Mouse (Mus musculus): ENCODE data around the gene Dek. TPM values are rescaled to one million over a fixed set of nuclear protein-coding genes. Genes with fewer than 3 reads are reported as not detected.
A peak's percentile ranks its signal among the peaks of the same experiment; 100 is the strongest.

Gene Dek
- polyA plus RNA-seq (2015; fragmentation: Nextera tagmentation; extraction: Ambion mirVana), result 365 and 390 TPM in 2 replicates

DNA sequence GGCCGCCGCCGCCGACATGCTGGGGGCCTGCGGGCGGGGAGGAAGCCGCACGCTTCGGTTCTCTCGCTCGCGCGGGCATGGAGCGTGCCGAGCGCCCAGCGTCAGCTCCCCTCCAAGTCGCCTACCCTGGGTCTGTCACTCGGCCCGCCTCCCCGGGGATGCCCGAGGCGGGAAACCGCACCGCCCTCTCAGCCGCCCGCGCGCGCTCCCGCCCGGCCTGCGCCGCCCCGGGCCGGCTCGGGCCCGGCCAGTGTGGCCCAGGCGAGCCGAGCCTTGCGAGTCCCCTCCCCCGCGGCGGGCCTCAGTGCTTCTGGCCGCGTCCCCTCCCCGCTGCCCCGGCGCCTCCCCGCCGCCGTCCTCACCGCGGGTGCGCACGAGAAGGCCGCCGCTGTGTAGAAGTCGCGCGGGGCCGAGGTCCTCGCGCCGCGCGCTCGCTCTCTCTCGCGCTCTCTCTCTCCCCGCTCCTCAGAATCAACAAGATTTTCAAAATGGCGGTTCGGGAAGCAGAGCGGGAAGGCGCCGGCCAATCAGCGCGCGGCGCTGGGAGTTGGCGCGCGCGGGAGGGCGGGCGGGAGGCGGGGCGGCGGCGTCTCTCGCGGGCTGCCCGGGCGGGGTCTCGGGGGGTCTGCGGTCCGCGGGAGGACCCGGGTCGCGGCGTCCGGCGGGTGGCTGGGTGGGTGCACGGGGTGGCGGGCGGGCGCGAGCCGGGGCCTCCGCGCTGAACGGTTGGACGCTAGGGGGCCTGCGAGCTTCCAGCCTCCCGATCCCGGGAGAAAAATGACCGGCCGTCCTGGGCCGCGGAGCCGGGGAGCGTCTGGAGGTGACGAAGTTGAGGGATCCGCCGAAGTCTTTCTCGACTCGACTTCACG lies at the start of gene Dek:
Gene Dek (minus strand): TSS at position 491 of the 869 bp plus-strand sequence.
- under 1% methylated on average over 120 of the region's 129 CpGs for WGBS
- Histone ChIP-seq H3K4me2 (peak within 1 kb of the TSS; percentile 77), H3K27ac (peak within 1 kb of the TSS; percentile 100), H3K9ac (peak within 1 kb of the TSS; percentile 98), H3K27me3 (no peaks in the 10 kb centered on the region), H3K4me1 (peaks cover 26% of the 10 kb centered on the region), H3K4me3 (peak within 1 kb of the TSS; percentile 97), H3K36me3 (peaks cover 9% of the 10 kb centered on the region), H3K9me3 (no peaks in the 10 kb centered on the region)
- peak; percentile 89 for ATAC-seq (ENCODE audit: insufficient number of reproducible peaks, insufficient read depth, low FRiP score, low TSS enrichment, low read depth)

DNA sequence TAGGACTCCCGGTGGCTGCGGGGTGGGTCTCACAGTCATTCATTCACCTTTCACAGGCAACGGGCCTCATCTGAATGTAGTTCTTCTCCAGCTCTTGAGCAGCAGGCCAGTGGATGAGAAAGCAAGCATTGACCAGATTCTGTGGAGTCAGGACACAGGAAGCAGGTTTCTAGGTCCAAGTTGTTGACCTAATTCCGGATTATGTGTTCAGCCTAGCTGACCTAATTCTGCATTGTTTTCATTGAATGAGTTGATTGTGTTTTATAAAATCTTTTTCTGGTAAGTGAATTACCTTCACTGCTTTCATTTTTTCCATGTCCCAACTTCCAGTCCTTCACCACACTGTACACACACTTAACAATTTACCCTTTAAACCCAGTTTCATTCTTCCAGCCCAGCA lies 48.9 kb upstream of the Dek start:
- 81% methylated on average over 4 of the region's 4 CpGs for WGBS
- Histone ChIP-seq H3K4me1 (peaks cover 10% of the 10 kb centered on the region), H3K27me3 (0 out of 2 replicates have a peak, but pooled peaks cover 3% of the 10 kb centered on the region), H3K36me3 (no peaks in the 10 kb centered on the region), H3K9me3 (no peaks in the 10 kb centered on the region), H3K27ac (no peak overlapping the region), H3K4me3 (no peak overlapping the region), H3K4me2 (no peak overlapping the region), H3K9ac (no peak overlapping the region)
- no peak for ATAC-seq (ENCODE audit: insufficient number of reproducible peaks, insufficient read depth, low FRiP score, low TSS enrichment, low read depth)

DNA sequence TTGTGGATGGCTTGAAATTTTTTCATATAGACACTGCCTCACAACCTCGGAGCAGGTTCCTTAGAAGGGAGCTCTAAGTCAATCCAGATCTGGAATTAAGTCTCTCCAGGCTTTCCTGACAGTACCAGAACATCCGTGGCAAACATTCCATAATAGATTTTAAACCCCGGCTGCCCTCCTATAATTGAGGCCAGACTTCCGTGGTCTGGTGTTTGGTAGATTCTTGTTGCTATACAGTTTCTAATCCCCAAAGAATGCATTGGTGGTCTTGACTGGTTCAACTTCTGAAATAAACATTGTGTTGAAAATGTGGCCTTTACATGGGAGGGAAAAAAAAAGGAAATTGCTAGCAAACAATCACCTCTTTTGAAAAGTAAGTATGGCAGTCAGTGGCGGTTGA lies 47.2 kb upstream of the Dek start:
- H3K27ac ChIP-seq, result 0 out of 2 replicates have a peak overlapping the region, but pooled peaks have one; percentile 29
- 18% methylated on average over 5 of the region's 5 CpGs for WGBS

DNA sequence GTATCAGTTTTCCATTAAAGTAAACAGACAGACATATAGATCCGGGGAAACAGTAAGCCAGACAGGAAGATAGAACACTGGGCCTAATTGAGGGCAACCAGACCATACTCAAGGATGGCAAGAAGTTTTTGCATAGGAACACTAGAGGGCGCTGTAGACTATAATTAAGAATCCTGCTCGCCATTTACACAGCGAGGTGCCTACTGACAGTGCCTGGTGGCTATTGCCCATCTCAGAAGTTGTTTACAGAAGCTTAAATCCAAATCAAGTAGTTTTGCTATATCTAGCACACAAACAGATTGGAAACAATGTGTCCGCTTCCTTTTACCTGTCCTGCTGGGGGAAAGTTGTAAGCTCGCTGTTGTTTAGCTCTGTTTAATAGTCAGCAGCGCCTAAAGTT lies 46.4 kb upstream of the Dek start:
- 32% methylated on average over 7 of the region's 7 CpGs for WGBS
- ATAC-seq (ENCODE audit: insufficient number of reproducible peaks, insufficient read depth, low FRiP score, low TSS enrichment, low read depth), result 0 out of 2 replicates have a peak, but pooled peaks have one; percentile 32
- no peak overlapping the region for H3K4me3 ChIP-seq
- 0 out of 2 replicates have a peak overlapping the region, but pooled peaks have one; percentile 3 for H3K4me2 ChIP-seq
- no peaks in the 10 kb centered on the region for H3K36me3 ChIP-seq
- H3K27ac ChIP-seq, result 0 out of 2 replicates have a peak overlapping the region, but pooled peaks have one; percentile 29
- 0 out of 2 replicates have a peak, but pooled peaks cover 3% of the 10 kb centered on the region for H3K27me3 ChIP-seq
- no peaks in the 10 kb centered on the region for H3K9me3 ChIP-seq
- H3K4me1 ChIP-seq, result peaks cover 18% of the 10 kb centered on the region
- no peak overlapping the region for H3K9ac ChIP-seq

More for the DNA sequence above, 47.2 kb upstream of the Dek start:
- Histone ChIP-seq H3K4me3 (no peak overlapping the region), H3K36me3 (no peaks in the 10 kb centered on the region), H3K9me3 (no peaks in the 10 kb centered on the region), H3K4me1 (peaks cover 17% of the 10 kb centered on the region), H3K4me2 (no peak overlapping the region), H3K27me3 (0 out of 2 replicates have a peak, but pooled peaks cover 3% of the 10 kb centered on the region), H3K9ac (no peak overlapping the region)
- ATAC-seq (ENCODE audit: insufficient number of reproducible peaks, insufficient read depth, low FRiP score, low TSS enrichment, low read depth), result no peak

DNA sequence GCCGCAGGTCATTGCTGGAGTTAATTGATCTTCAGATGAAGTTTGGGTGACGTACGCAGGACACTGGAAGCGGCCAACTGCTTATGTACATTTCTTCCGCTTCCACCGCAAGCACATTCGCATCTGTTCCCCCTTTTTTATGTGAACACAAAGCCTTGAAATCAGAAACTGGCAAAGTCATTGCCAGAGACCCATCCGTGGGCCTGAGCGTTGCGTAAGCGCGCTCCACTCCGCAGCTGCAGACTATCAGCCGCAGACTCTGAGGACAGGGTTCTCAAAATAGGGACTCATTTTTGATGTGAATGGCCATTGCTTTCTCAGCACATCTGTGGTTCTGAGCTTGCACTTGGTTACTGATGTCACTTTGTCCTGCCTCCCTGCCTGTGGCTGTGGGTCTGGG lies 45.1 kb upstream of the Dek start:
- 84% methylated on average over 14 of the region's 14 CpGs for WGBS
- Histone ChIP-seq H3K4me2 (no peak overlapping the region), H3K9me3 (no peaks in the 10 kb centered on the region), H3K9ac (no peak overlapping the region), H3K36me3 (no peaks in the 10 kb centered on the region), H3K27me3 (0 out of 2 replicates have a peak, but pooled peaks cover 3% of the 10 kb centered on the region), H3K4me1 (peaks cover 25% of the 10 kb centered on the region), H3K4me3 (no peak overlapping the region), H3K27ac (no peak overlapping the region)
- ATAC-seq (ENCODE audit: insufficient number of reproducible peaks, insufficient read depth, low FRiP score, low TSS enrichment, low read depth), result no peak

DNA sequence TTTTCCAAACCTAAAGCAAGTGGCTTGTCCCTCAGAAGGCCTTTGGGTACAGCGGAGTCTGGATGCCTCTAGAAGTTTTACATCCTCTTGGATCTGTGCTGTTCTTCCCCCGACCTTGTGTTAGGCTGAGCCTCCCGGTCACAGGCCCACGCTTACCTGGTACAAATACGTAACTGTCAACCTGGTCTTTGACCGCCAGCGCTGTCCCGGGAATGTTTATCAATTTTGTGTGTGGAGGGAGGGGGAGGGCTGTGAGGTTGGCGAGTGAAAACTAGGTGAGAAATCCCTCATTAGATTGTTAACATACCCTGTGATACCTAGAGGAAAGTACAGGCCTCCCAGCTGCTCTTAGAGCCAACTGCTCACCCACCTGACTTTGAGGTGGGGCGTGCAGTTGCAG lies 44.0 kb upstream of the Dek start:
- WGBS, result 92% methylated on average over 10 of the region's 10 CpGs
- no peak overlapping the region for H3K9ac ChIP-seq

DNA sequence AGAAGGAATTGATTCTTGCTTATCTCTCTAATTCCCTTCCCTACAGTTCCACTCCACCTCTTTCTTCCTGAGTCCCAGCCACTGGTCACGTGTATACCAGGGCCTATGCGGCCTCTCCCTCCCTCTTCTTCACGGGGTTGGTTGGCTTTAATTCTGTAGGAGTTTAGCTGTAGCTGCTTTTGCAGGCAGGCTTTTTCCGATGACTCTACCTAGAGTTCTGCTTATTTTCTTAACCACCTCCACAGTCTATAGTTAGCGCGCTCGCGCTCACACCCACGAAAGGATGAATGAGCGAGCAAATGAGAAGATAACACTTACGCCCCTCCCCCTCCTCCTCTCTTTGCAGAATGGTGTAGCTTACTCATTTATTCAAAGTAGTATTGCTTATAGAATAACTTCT lies 42.6 kb upstream of the Dek start:
- peaks cover 33% of the 10 kb centered on the region for H3K4me1 ChIP-seq
- no peak overlapping the region for H3K4me2 ChIP-seq
- no peak overlapping the region for H3K9ac ChIP-seq
- no peak overlapping the region for H3K27ac ChIP-seq
- H3K9me3 ChIP-seq, result no peaks in the 10 kb centered on the region
- WGBS, result 65% methylated on average over 11 of the region's 11 CpGs
- no peaks in the 10 kb centered on the region for H3K27me3 ChIP-seq
- H3K4me3 ChIP-seq, result no peak overlapping the region
- ATAC-seq (ENCODE audit: insufficient number of reproducible peaks, insufficient read depth, low FRiP score, low TSS enrichment, low read depth), result no peak
- no peaks in the 10 kb centered on the region for H3K36me3 ChIP-seq

More for the DNA sequence above, 44.0 kb upstream of the Dek start:
- H3K9me3 ChIP-seq, result no peaks in the 10 kb centered on the region
- H3K36me3 ChIP-seq, result no peaks in the 10 kb centered on the region
- no peak overlapping the region for H3K4me2 ChIP-seq
- H3K27me3 ChIP-seq, result 0 out of 2 replicates have a peak, but pooled peaks cover 3% of the 10 kb centered on the region
- no peak overlapping the region for H3K4me3 ChIP-seq
- no peak overlapping the region for H3K27ac ChIP-seq
- H3K4me1 ChIP-seq, result peaks cover 33% of the 10 kb centered on the region
- no peak for ATAC-seq (ENCODE audit: insufficient number of reproducible peaks, insufficient read depth, low FRiP score, low TSS enrichment, low read depth)

DNA sequence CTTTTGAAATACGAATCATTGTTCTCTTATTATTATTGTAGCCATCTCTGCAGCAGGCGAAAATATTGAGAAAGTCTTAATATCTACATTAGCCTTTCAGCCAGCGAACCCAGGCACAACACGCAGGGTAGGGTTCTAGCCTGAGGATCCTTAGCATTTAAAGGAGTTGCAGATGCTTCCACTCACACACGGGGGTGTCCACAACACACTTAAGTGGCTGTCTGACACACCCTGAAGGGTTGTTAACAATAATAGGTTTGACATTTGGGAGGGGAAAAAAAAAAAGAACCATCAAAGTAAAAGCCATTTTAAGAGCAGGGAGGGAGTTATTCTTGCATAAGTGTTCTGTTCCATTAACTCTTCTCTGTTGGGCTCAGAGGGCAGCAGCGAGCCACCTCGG lies 40.4 kb upstream of the Dek start:
- Histone ChIP-seq H3K9ac (no peak overlapping the region), H3K4me2 (no peak overlapping the region), H3K4me1 (peaks cover 23% of the 10 kb centered on the region), H3K4me3 (no peak overlapping the region), H3K27ac (0 out of 2 replicates have a peak overlapping the region, but pooled peaks have one; percentile 69), H3K36me3 (no peaks in the 10 kb centered on the region), H3K27me3 (no peaks in the 10 kb centered on the region), H3K9me3 (no peaks in the 10 kb centered on the region)
- WGBS, result 42% methylated on average over 7 of the region's 7 CpGs
- ATAC-seq (ENCODE audit: insufficient number of reproducible peaks, insufficient read depth, low FRiP score, low TSS enrichment, low read depth), result no peak

DNA sequence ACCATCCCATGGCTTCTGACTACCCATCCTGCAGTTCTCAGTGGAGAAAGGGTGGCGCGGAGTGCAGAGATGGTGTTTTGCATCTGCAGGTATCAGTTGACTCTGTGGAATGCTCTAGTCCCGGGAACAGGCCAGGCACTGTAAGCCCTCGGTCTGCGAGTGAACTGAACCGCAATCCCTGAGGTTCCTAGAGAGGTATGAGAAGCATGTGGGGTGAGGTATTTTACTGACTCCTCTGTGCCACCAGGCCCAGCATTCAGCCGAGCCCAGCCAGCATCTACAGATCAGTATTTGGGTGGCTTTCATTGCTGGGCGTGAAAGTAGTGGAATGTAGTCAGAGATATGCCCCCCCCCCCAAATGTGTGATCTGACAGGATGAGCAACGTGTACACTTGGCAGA lies 39.9 kb upstream of the Dek start:
- 30% methylated on average over 9 of the region's 9 CpGs for WGBS
- Histone ChIP-seq H3K4me1 (peaks cover 23% of the 10 kb centered on the region), H3K4me3 (no peak overlapping the region), H3K27me3 (no peaks in the 10 kb centered on the region), H3K4me2 (no peak overlapping the region), H3K36me3 (no peaks in the 10 kb centered on the region), H3K9me3 (no peaks in the 10 kb centered on the region), H3K9ac (peak overlapping the region; percentile 46; the same call in 1 of the 2 replicates), H3K27ac (peak overlapping the region; percentile 69)
- ATAC-seq (ENCODE audit: insufficient number of reproducible peaks, insufficient read depth, low FRiP score, low TSS enrichment, low read depth), result no peak

DNA sequence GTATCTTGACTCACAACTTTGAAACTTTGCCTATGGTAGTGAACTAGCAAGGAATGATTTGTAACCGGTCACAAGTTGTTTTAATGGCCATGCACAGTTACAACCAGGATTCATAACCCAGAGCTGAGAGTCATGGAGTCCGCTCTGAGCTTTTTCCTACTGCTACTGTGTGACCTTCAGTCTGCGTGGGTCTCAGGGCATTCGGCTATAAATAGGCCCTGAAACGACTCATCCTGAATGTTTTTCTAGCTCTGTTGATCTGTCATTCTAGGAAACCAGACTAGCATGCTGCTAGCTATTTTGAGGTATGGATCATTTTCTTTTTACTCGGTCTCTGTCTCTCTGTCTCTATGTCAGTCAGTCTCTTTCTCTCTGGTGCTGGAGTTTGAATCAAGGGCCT lies 36.8 kb upstream of the Dek start:
- Histone ChIP-seq H3K4me3 (no peak overlapping the region), H3K9me3 (peaks cover 7% of the 10 kb centered on the region; the same call in 1 of the 2 replicates), H3K27me3 (no peaks in the 10 kb centered on the region), H3K4me1 (peaks cover 15% of the 10 kb centered on the region), H3K36me3 (no peaks in the 10 kb centered on the region), H3K9ac (no peak overlapping the region), H3K27ac (no peak overlapping the region), H3K4me2 (no peak overlapping the region)
- 66% methylated on average over 6 of the region's 6 CpGs for WGBS
- ATAC-seq (ENCODE audit: insufficient number of reproducible peaks, insufficient read depth, low FRiP score, low TSS enrichment, low read depth), result no peak

DNA sequence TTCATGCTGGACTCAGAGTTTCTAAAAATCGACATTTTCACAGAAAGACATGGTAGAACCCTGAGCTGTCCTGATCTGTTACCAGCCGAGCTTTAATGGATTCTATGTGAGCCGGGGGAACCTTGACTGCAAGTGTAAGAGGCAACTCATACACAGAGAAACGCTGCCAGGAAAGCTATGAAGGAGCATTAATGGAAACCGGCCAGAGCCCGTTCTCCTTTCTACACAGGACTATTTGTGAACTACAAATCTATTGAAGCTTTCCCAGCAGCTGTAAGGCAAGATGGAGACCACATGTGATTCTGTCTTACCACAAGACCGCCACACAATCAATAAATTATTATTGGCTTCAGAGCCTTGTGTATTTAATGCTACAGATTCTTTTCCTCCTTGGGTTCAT lies 29.7 kb upstream of the Dek start:
- Histone ChIP-seq H3K27ac (peak overlapping the region; percentile 34; the same call in 1 of the 2 replicates), H3K4me3 (no peak overlapping the region), H3K4me1 (no peaks in the 10 kb centered on the region), H3K9me3 (peaks cover 7% of the 10 kb centered on the region; the same call in 1 of the 2 replicates), H3K4me2 (no peak overlapping the region), H3K9ac (no peak overlapping the region), H3K36me3 (no peaks in the 10 kb centered on the region), H3K27me3 (no peaks in the 10 kb centered on the region)
- 64% methylated on average over 7 of the region's 7 CpGs for WGBS
- no peak for ATAC-seq (ENCODE audit: insufficient number of reproducible peaks, insufficient read depth, low FRiP score, low TSS enrichment, low read depth)

DNA sequence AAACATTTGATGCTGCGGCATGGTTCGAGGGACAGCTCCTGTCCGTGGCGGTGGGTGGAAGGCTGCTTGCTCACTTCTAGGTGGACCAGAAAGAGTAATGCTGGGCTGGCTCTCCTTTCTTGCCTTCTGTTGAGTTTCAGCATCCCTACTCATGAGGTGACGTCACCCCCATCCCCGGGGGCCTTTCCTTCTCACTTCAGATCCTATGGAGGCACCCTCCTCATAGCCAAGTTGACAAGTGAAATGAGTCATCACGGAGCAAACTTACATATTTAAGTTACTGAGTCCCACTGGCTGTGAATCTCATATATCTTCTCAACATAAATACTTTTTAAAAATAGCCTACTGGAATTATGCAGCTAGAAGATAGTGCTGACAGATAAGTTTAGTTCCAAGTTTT lies 28.8 kb upstream of the Dek start:
- H3K4me1 ChIP-seq, result no peaks in the 10 kb centered on the region
- H3K4me3 ChIP-seq, result no peak overlapping the region
- ATAC-seq (ENCODE audit: insufficient number of reproducible peaks, insufficient read depth, low FRiP score, low TSS enrichment, low read depth), result no peak
- no peaks in the 10 kb centered on the region for H3K27me3 ChIP-seq
- H3K4me2 ChIP-seq, result no peak overlapping the region
- H3K9ac ChIP-seq, result no peak overlapping the region
- no peak overlapping the region for H3K27ac ChIP-seq
- peaks cover 7% of the 10 kb centered on the region; the same call in 1 of the 2 replicates for H3K9me3 ChIP-seq
- H3K36me3 ChIP-seq, result no peaks in the 10 kb centered on the region
- WGBS, result 87% methylated on average over 7 of the region's 7 CpGs
